Mouse (Mus musculus) embryonic fibroblast, embryonic 13.5 days (primary cell): ENCODE results near the gene Xab2.

Experiments
- CTCF ChIP-seq: IDR thresholded peaks from 2 replicates; pipeline ENCODE4 v1.5.1; 2011; ENCODE audit warnings: mild to moderate bottlenecking, control low read depth, low read length, moderate library complexity, borderline replicate concordance; ENCODE audit not compliant: insufficient read depth
- POLR2A ChIP-seq: IDR thresholded peaks from 2 replicates; pipeline ENCODE4 v1.6.1; 2011; ENCODE audit warnings: low read depth, mild to moderate bottlenecking, control low read depth, low read length, moderate library complexity

DNA sequence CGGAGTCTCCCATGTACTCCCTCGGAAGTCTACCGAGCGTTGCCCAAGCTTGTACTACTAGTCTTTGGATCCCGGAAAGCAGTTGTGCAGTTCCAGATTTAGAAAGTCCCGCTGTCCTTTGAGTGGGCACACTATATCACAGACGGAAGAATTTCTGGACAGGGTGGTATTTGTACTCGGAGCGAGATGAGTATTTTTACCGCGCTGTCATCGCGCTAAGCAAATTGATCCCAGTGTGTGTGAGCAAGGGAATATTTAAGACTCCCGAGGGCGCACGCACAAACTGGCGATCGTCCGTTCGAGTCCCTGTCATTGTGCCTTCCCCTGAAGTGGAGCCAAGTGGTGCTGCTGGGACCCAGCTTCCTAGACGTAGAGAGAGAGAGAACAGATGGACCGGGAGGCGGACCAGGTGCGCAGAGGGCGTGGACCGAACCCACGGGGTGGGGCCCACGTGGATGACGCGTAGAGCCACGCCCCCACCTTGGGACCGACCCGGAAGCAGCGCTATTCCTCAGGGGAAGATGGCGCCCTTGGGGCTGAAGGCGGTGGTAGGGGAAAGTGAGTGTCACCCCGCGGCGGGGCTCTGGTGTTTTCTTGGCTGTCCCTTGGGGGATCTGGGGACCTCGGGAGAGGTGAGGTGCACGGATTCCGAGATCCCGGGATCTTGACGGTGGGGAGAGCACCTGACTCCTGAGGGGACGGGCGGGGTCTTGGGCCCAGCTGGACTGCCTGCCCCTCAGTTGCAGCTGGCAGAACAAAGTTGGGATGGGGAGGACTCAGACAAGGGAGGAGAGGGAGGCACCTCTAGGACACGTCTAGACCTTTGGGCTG lies 9.7 kb upstream of the Xab2 start, which contains the start of gene Stxbp2:
- TF ChIP-seq POLR2A (peak; percentile 54), CTCF (no peak)
